Mouse (Mus musculus) C2C12 (cell line): Measurements from ENCODE around the gene Serpinb12. TPM values are rescaled to one million over a fixed set of nuclear protein-coding genes. Genes with fewer than 3 reads are reported as not detected.

Experiments used
- H3K27me3 ChIP-seq: one replicate; pipeline ENCODE4 v1.6.1; 2011; ENCODE audit not compliant: control insufficient read depth, insufficient read depth, insufficient read length
- H3K36me3 ChIP-seq: one replicate; pipeline ENCODE4 v1.6.1; 2011; ENCODE audit not compliant: control insufficient read depth, insufficient read depth
- H3K4me3 ChIP-seq: one replicate; pipeline ENCODE4 v1.5.1; 2011; ENCODE audit warnings: mild to moderate bottlenecking, control low read depth; ENCODE audit not compliant: poor library complexity, insufficient read depth, severe bottlenecking
- H3K79me2 ChIP-seq: one replicate; pipeline ENCODE4 v1.6.1; 2011; ENCODE audit not compliant: control insufficient read depth, insufficient read depth
- H3K79me3 ChIP-seq: one replicate; pipeline ENCODE4 v1.6.1; 2011; ENCODE audit warnings: low read depth, control low read depth
- H3ac ChIP-seq: one replicate; pipeline ENCODE3; 2011; ENCODE audit warnings: low read depth; ENCODE audit not compliant: control insufficient read depth, insufficient read length
- CEBPB ChIP-seq: IDR thresholded peaks from one replicate; pipeline ENCODE4 v1.6.1; 2011; ENCODE audit warnings: low read depth, mild to moderate bottlenecking, control low read depth, moderate library complexity
- CTCF ChIP-seq: IDR thresholded peaks from one replicate; pipeline ENCODE4 v1.5.1; 2011; ENCODE audit not compliant: control insufficient read depth, insufficient read depth, insufficient read length
- FOSL1 ChIP-seq: IDR thresholded peaks from one replicate; pipeline ENCODE4 v1.8.0; 2011; ENCODE audit warnings: mild to moderate bottlenecking, low read length; ENCODE audit not compliant: poor library complexity, insufficient read depth, severe bottlenecking
- MAX ChIP-seq: IDR thresholded peaks from one replicate; pipeline ENCODE4 v1.6.1; 2011; ENCODE audit warnings: mild to moderate bottlenecking, control low read depth
- MYOD1 ChIP-seq: IDR thresholded peaks from one replicate; pipeline ENCODE4 v1.6.1; 2011; ENCODE audit warnings: low read depth; ENCODE audit not compliant: control insufficient read depth, insufficient read length
- MYOG ChIP-seq: IDR thresholded peaks from one replicate; pipeline ENCODE4 v1.6.1; 2011; ENCODE audit not compliant: control insufficient read depth, insufficient read length; ENCODE audit errors: extremely low read depth
- USF1 ChIP-seq: IDR thresholded peaks from one replicate; pipeline ENCODE4 v1.6.1; 2011; ENCODE audit warnings: low read depth, mild to moderate bottlenecking, control low read depth, moderate library complexity
- polyA plus RNA-seq: library from polyadenylated mRNA; unstranded; fragments of >200 nt; fragmentation: generic; extraction: Trizol; gene quantifications from one replicate; pipeline ENCODE4 v1.2.1, GENCODE M21; 2012; ENCODE audit warnings: missing spikeins

Serpinb12 gene
- polyA plus RNA-seq, 1 experiment, result not detected

DNA sequence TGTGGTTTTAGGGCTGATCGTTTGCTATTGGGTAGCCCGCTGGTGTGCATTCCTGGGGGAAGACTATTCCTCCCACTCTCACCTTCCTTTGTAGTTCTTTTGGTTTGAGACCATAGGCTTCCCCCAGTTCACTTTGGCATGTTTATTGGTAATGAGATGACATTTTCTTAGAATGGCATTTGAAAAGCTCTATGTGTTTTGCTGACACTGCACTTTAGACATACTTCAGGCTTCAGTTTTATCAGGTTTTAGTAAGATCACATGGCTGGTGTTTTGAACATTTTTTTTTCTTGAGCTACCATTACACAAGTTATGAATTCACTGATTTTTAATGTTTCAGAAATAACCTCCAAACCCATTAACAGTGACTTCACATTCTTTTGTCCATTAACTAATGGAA lies 67.5 kb downstream of the Serpinb12 start:
- no peaks in the 10 kb centered on the region for H3K27me3 ChIP-seq
- H3ac ChIP-seq, result no peak overlapping the region
- H3K79me3 ChIP-seq, result no peaks in the 10 kb centered on the region
- no peaks in the 10 kb centered on the region for H3K79me2 ChIP-seq
- no peak for TF ChIP-seq CTCF
- no peak for TF ChIP-seq CEBPB
- TF ChIP-seq MYOD1, result no peak
- TF ChIP-seq FOSL1, result no peak
- TF ChIP-seq MYOG, result no peak
- H3K36me3 ChIP-seq, result no peaks in the 10 kb centered on the region
- no peak overlapping the region for H3K4me3 ChIP-seq

DNA sequence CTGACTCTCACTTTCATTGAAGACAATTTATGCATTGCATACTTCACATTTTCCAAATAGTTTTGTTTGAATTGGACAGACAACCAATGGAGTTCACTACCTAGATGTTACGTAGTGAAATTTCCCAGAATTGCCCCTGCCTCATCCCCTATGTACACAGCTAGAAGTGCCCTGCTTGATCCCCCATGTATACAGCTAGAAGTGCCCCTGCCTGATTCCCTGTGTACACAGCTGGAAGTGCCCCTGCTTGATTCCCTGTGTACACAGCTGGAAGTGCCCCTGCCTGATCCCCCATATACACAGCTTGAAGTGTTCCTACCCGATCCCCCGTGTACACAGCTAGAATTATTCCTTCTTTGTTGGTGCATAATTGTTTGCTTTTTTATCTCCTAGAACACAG lies 72.1 kb downstream of the Serpinb12 start:
- Histone ChIP-seq H3K4me3 (no peak overlapping the region), H3K79me3 (no peaks in the 10 kb centered on the region), H3K79me2 (no peaks in the 10 kb centered on the region), H3K27me3 (no peaks in the 10 kb centered on the region), H3ac (no peak overlapping the region), H3K36me3 (no peaks in the 10 kb centered on the region)
- TF ChIP-seq CTCF (no peak), MYOD1 (no peak), MAX (no peak), CEBPB (no peak), MYOG (no peak), FOSL1 (no peak), USF1 (no peak)

Other genes starting within 250 kb of the Serpinb12 start
- 1.8 TPM for gene Bcl2, start 220.2 kb upstream of the Serpinb12 start, polyA plus RNA-seq
- 13.9 TPM for gene Kdsr, start 174.7 kb upstream of the Serpinb12 start, polyA plus RNA-seq
- 16.8 TPM for gene Vps4b, start 137.7 kb upstream of the Serpinb12 start, polyA plus RNA-seq
- not detected for gene Serpinb5, start 73.3 kb upstream of the Serpinb12 start, polyA plus RNA-seq
- gene Serpinb13, start 46.5 kb downstream of the Serpinb12 start, polyA plus RNA-seq, result not detected
- not detected for gene Serpinb3a, start 117.9 kb downstream of the Serpinb12 start, polyA plus RNA-seq
- gene Serpinb3d, start 149.1 kb downstream of the Serpinb12 start, polyA plus RNA-seq, result not detected